8 mouse cellular contexts compared by ENCODE assay signal in the genomic region with DNA sequence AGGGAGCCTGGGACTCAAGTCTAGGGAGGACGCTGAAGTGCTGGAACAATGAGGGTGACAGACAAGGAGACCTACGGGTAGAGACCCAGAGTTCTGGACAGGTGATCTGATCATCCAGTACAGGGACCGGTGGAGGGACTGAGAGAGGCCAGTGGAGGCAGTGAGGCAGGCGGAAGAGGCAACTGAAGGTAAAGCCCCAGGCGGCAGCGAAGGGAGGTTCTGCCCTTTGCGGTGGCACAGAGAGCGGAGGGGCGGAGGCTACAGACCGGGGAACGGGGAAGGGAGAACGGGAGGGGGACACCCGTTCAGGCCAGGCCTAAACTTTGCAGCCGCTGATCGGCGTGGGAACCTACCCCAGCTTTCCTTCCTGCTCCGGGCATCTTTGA. TPM values are rescaled to one million over a fixed set of nuclear protein-coding genes. Genes with fewer than 3 reads are reported as not detected.
DNase-seq lines count a peak whose midpoint lies in the region; ATAC-seq lines count a peak whose summit lies in the region.

No protein-coding gene starts in this region.

- H3K4me1 ChIP-seq in brown adipose tissue, adult 24 weeks (ENCODE audit: control insufficient read depth, insufficient read depth, insufficient read length, low read length) = no peaks in the 10 kb centered on the region
- peaks cover 26% of the 10 kb centered on the region for H3K4me1 ChIP-seq in heart, embryonic 15.5 days (replicated peaks)
- peaks cover 88% of the 10 kb centered on the region for H3K4me1 ChIP-seq in midbrain, embryonic 10.5 days

- DNase-seq in layer of hippocampus, postnatal 36 days = peak; percentile 38
- DNase-seq in layer of hippocampus, adult 11-12 months (ENCODE audit: low spot score) = no peak
- DNase-seq in kidney, postnatal 25 days = peak; percentile 49 to 73
- DNase-seq in midbrain, embryonic 10.5 days (ENCODE audit: low spot score) = peak; percentile 49
- DNase-seq in ovary, postnatal 10 days (ENCODE audit: low spot score) = no peak
- DNase-seq in layer of hippocampus, adult 9-10 months (ENCODE audit: low spot score) = no peak

- H3K36me3 ChIP-seq in heart, embryonic 15.5 days = no peaks in the 10 kb centered on the region
- peaks cover 17% of the 10 kb centered on the region; the same call in 1 of the 2 replicates for H3K36me3 ChIP-seq in midbrain, embryonic 10.5 days

- peak overlapping the region; percentile 63 for H3K9ac ChIP-seq in heart, embryonic 15.5 days

- peaks cover 83% of the 10 kb centered on the region for H3K27me3 ChIP-seq in heart, embryonic 15.5 days
- peaks cover 83% of the 10 kb centered on the region for H3K27me3 ChIP-seq in midbrain, embryonic 10.5 days (ENCODE audit: low read depth, poor library complexity, severe bottlenecking)

- H3K4me3 ChIP-seq in brown adipose tissue, adult 24 weeks (ENCODE audit: insufficient read depth, low read depth, low read length) = peak overlapping the region; percentile 83
- peak overlapping the region; percentile 65 for H3K4me3 ChIP-seq in heart, embryonic 15.5 days
- H3K4me3 ChIP-seq in midbrain, embryonic 10.5 days = peak overlapping the region; percentile 96

- WGBS in heart, embryonic 15.5 days = 1% methylated on average over 17 of the region's 17 CpGs
- 2% methylated on average over 17 of the region's 17 CpGs for WGBS in midbrain, embryonic 10.5 days

- no peak for ATAC-seq in heart, embryonic 15.5 days (replicated peaks; ENCODE audit: insufficient number of reproducible peaks, insufficient read depth, low FRiP score, low read depth)

- H3K27ac ChIP-seq in brown adipose tissue, adult 24 weeks (replicated peaks; ENCODE audit: low read depth, low read length) = no peak overlapping the region
- H3K27ac ChIP-seq in heart, embryonic 15.5 days = no peak overlapping the region
- peak overlapping the region; percentile 97 for H3K27ac ChIP-seq in midbrain, embryonic 10.5 days (replicated peaks)

- H3K9me3 ChIP-seq in heart, embryonic 15.5 days (replicated peaks) = no peaks in the 10 kb centered on the region
- H3K9me3 ChIP-seq in midbrain, embryonic 10.5 days (replicated peaks) = no peaks in the 10 kb centered on the region

- peak overlapping the region; percentile 95 for H3K4me2 ChIP-seq in heart, embryonic 15.5 days

RNA-seq across cellular contexts. Expression of a gene that starts 1.8 kb away (rescaled TPM):
- total RNA-seq in layer of hippocampus, postnatal 36 days (2021) = 100 to 1,000 TPM; 359 to 375 TPM
- polyA plus RNA-seq in brown adipose tissue, adult 24 weeks (2012; ENCODE audit: insufficient read depth, insufficient read length, missing spikeins) = 5.5 and 6.3 TPM in 2 replicates
- 1.3 and 1.5 TPM in 2 replicates for polyA plus RNA-seq in heart, embryonic 15.5 days (2015; fragmentation: Nextera tagmentation; extraction: Ambion mirVana)
- polyA plus RNA-seq in midbrain, embryonic 10.5 days (2016; fragmentation: Nextera tagmentation; extraction: Ambion mirVana) = 3.3 and 3.9 TPM in 2 replicates

RNA-seq across cellular contexts. Expression of a gene that starts 21.5 kb away (rescaled TPM):
- 10 to 100 TPM; 53.4 to 62.5 TPM for total RNA-seq in layer of hippocampus, postnatal 36 days (2021)
- 29.9 and 31.2 TPM in 2 replicates for polyA plus RNA-seq in brown adipose tissue, adult 24 weeks (2012; ENCODE audit: insufficient read depth, insufficient read length, missing spikeins)
- polyA plus RNA-seq in heart, embryonic 15.5 days (2015; fragmentation: Nextera tagmentation; extraction: Ambion mirVana) = 22.2 and 22.7 TPM in 2 replicates
- 19.2 and 22.3 TPM in 2 replicates for polyA plus RNA-seq in midbrain, embryonic 10.5 days (2016; fragmentation: Nextera tagmentation; extraction: Ambion mirVana)

RNA-seq across cellular contexts. Expression of a gene that starts 59.6 kb away (rescaled TPM):
- 10 to 100 TPM; 31.2 to 31.3 TPM for total RNA-seq in layer of hippocampus, postnatal 36 days (2021)
- polyA plus RNA-seq in brown adipose tissue, adult 24 weeks (2012; ENCODE audit: insufficient read depth, insufficient read length, missing spikeins) = not detected in 2 replicates
- 0.22 TPM in 1 of 2 replicates, not detected in the other for polyA plus RNA-seq in heart, embryonic 15.5 days (2015; fragmentation: Nextera tagmentation; extraction: Ambion mirVana)
- 0.06 TPM in 1 of 2 replicates, not detected in the other for polyA plus RNA-seq in midbrain, embryonic 10.5 days (2016; fragmentation: Nextera tagmentation; extraction: Ambion mirVana)

Comparison
In these comparisons a context has a peak if more than half of its experiments do, and no peak if none do; other contexts are left out.
1. DNase-seq: peak in layer of hippocampus, postnatal 36 days (2 of 2), kidney, postnatal 25 days (2 of 2) and midbrain, embryonic 10.5 days (single experiment); none in layer of hippocampus, adult 11-12 months (single experiment), ovary, postnatal 10 days (single experiment) and layer of hippocampus, adult 9-10 months (single experiment).
2. Peak in every context shown above with its lines, with median percentiles within 50 percentile points of each other: H3K4me3 ChIP-seq.